Mouse (Mus musculus) ES-E14 (cell line): ENCODE measurements at regions not wholly inside any gene's neighbourhood (a gene's known extent, or its start where the extent isn't known, plus 50 kb on each side); places are given as distances from the start of the nearest gene placed in this dataset.

Source experiments
- DNase-seq: peaks from one replicate; pipeline ENCODE4 v3.0.0-alpha.2; 2013; ENCODE audit warnings: low read depth, low spot score
- H3K27ac ChIP-seq: 2 replicates; pipeline ENCODE4 v1.5.1; 2012; ENCODE audit warnings: low read depth, mild to moderate bottlenecking, low read length, moderate library complexity, mixed read lengths; ENCODE audit not compliant: poor library complexity, insufficient read depth, severe bottlenecking
- H3K36me3 ChIP-seq: 2 replicates; pipeline ENCODE4 v1.6.1; 2012; ENCODE audit warnings: mild to moderate bottlenecking, low read length, moderate library complexity, mixed read lengths; ENCODE audit not compliant: control insufficient read depth, poor library complexity, insufficient read depth, severe bottlenecking
- H3K4me1 ChIP-seq, 2 experiments: fragments of 150-350 bp in 1 of 2; sonication (generic) in 1 of 2; 2 replicates each; pipeline ENCODE4 v1.6.1; 2012; ENCODE audit warnings: low read length in 2 of 2, mild to moderate bottlenecking in 1 of 2, mixed read lengths in 1 of 2; ENCODE audit not compliant: control insufficient read depth in 2 of 2, insufficient read depth in 2 of 2, poor library complexity in 1 of 2
- H3K4me3 ChIP-seq, 2 experiments: fragments of 150-350 bp in 1 of 2; sonication (generic) in 1 of 2; 2 replicates each; pipeline ENCODE4 v1.5.1; 2012; ENCODE audit warnings: low read length in 2 of 2, low read depth in 1 of 2, mild to moderate bottlenecking in 1 of 2, mixed read lengths in 1 of 2; ENCODE audit not compliant: insufficient read depth in 1 of 2, poor library complexity in 1 of 2, severe bottlenecking in 1 of 2
- H3K9ac ChIP-seq: 2 replicates; pipeline ENCODE4 v1.6.1; 2012; ENCODE audit warnings: low read depth, mild to moderate bottlenecking, low read length, mixed read lengths; ENCODE audit not compliant: poor library complexity, insufficient read depth, severe bottlenecking
- H3K9me3 ChIP-seq: fragments of 150-350 bp; sonication (generic); 2 replicates; pipeline ENCODE4 v1.6.1; 2012; ENCODE audit warnings: low read depth, mild to moderate bottlenecking, low read length; ENCODE audit not compliant: control insufficient read depth, insufficient read depth
- CHD2 ChIP-seq: IDR thresholded peaks from 2 replicates; pipeline ENCODE4 v1.6.1; 2014; ENCODE audit warnings: mild to moderate bottlenecking, low read depth, low read length, inconsistent platforms
- HCFC1 ChIP-seq: IDR thresholded peaks from 2 replicates; pipeline ENCODE4 v1.6.1; 2012; ENCODE audit warnings: low read length, inconsistent platforms, borderline replicate concordance; ENCODE audit not compliant: insufficient read depth
- MAFK ChIP-seq: IDR thresholded peaks from 2 replicates; pipeline ENCODE4 v1.6.1; 2014; ENCODE audit warnings: mild to moderate bottlenecking, low read depth, low read length, inconsistent platforms; ENCODE audit not compliant: insufficient read depth
- ZC3H11A ChIP-seq: IDR thresholded peaks from 2 replicates; pipeline ENCODE4 v1.6.1; 2012; ENCODE audit warnings: low read depth, mild to moderate bottlenecking, inconsistent platforms, low read length, borderline replicate concordance
- ZNF384 ChIP-seq: IDR thresholded peaks from 2 replicates; pipeline ENCODE4 v1.6.1; 2012; ENCODE audit warnings: low read depth, low read length, inconsistent platforms
- in situ Hi-C, 2 experiments: fragments of 600-800 bp; cut with MboI; formaldehyde crosslinking; loops; one replicate each; pipeline ENCODE4 v1.15.1; 2025; ENCODE audit warnings: low sequenced_read_pairs in 2 of 2, inconsistent platforms in 1 of 2; ENCODE audit not compliant: unreplicated experiment in 2 of 2

DNA sequence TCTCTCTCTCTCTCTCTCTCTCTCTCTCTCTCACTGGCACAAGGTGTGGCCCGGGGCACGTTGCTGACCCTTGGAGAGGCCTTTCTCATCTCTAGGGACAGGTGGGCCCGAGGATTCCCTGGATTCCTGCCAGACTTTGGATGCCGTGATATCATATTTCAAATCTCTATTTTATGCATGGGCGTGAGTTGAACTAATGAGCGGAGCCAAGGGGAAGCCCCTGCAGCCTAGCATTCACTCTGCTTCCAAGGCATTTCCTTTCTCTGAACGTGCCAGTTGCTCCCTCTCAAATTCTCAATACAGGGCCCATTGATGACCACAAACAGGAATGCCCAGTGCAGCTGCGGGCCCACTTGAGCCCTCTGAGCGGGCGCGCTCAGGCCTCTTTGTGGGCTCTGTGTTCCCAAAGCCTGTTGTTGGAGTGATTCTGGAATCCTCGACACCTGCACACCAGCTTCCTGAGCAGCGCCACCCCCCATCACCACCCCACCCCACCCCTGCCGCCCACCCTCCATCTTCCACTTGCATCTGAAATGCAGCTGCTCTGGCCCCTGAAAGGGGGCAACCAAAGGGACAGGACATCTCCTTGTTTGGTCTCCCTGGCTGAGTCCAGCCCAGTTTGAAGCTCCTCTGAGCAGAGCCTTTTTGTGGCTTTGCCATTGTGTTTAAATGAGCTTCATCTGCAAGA is 175.0 kb upstream of the Lpp start:
- H3K36me3 ChIP-seq: no peaks in the 10 kb centered on the region
- no peaks in the 10 kb centered on the region for H3K9me3 ChIP-seq
- no peak for TF ChIP-seq HCFC1
- no peak for TF ChIP-seq MAFK
- TF ChIP-seq CHD2: no peak
- no peak for TF ChIP-seq ZC3H11A
- no peak for TF ChIP-seq ZNF384
- H3K4me3 ChIP-seq: no peak overlapping the region
- no peaks in the 10 kb centered on the region for H3K4me1 ChIP-seq
- in situ Hi-C loops: no loop called here
- no peak overlapping the region for H3K27ac ChIP-seq
- no peak overlapping the region for H3K9ac ChIP-seq
- no peak for DNase-seq

DNA sequence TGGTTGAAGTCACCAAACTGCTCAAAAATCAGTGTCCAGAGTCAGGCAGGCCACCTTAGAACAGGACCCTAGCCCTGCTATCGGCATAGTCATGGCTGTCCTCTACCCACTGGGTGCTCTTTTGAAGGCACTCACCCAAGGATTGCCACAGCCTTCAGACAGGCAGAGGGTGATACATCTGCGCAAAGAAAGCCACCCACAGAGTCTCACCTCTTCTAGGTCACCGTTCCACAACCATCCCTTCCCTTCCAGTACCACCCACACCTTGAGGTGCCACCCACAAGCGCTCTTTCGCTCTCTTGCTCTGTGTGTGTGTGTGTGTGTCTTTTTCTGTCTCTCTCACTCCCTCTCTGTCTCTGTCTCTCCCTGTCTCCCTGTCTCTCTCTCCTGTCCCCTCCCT is 176.5 kb upstream of the Lpp start:
- H3K4me3 ChIP-seq: no peak overlapping the region
- no peak for DNase-seq
- no peaks in the 10 kb centered on the region for H3K4me1 ChIP-seq
- H3K9me3 ChIP-seq: no peaks in the 10 kb centered on the region
- TF ChIP-seq ZC3H11A: no peak
- TF ChIP-seq HCFC1: no peak
- no peak for TF ChIP-seq ZNF384
- TF ChIP-seq MAFK: no peak
- TF ChIP-seq CHD2: no peak
- no peaks in the 10 kb centered on the region for H3K36me3 ChIP-seq
- H3K27ac ChIP-seq: peak overlapping the region; percentile 25; the same call in 1 of the 2 replicates
- in situ Hi-C loops: no loop called here
- H3K9ac ChIP-seq: no peak overlapping the region

DNA sequence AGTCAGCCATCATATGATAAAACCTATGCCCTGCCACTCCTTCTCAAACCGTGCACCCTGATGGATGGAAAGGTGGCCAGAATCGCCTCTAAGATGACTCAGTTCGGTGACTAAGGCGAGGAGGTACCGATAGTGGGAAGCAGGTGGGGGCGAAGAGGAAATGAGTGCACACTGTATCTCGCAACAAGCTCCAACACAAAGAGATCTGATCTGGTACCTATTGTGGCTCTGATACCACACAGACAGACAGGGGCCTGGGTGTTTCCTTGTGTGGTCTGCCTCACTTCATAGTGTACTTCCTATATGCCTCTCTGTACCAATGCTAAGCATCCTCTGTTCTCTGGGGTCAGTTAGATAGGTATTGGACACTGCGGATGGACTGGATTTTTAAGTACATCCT is 178.0 kb upstream of the Lpp start:
- H3K36me3 ChIP-seq: no peaks in the 10 kb centered on the region
- H3K27ac ChIP-seq: no peak overlapping the region
- in situ Hi-C loops: no loop called here

DNA sequence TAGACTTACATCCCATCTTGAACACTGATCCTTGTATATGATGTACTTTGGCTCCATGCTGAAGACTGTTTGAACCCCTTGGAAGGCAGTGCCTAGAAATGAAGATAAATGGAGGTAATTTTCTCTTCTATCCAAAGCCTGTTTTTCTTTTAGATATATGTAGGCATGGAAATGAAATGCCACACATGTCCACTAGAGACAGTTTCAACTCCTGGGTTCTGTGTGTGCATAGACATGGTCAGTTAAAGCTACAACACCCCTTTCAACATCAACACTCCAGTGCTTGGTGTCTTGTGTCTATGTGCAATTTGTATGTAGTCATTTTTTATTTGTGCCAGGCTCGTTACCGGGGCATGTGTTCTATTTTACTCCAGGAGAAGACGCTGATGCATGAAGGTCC is 179.7 kb upstream of the Lpp start:
- DNase-seq: no peak
- no peaks in the 10 kb centered on the region for H3K36me3 ChIP-seq
- H3K27ac ChIP-seq: no peak overlapping the region
- H3K4me3 ChIP-seq: no peak overlapping the region
- TF ChIP-seq MAFK (no peak), HCFC1 (no peak), ZC3H11A (no peak), CHD2 (no peak), ZNF384 (no peak)
- in situ Hi-C loops: no loop called here
- H3K9me3 ChIP-seq: no peaks in the 10 kb centered on the region
- H3K4me1 ChIP-seq: no peaks in the 10 kb centered on the region
- no peak overlapping the region for H3K9ac ChIP-seq

More for the DNA sequence above, 178.0 kb upstream of the Lpp start:
- Histone ChIP-seq H3K9me3 (no peaks in the 10 kb centered on the region), H3K9ac (no peak overlapping the region), H3K4me1 (no peaks in the 10 kb centered on the region), H3K4me3 (no peak overlapping the region)
- TF ChIP-seq ZNF384 (no peak), HCFC1 (no peak), MAFK (no peak), ZC3H11A (no peak), CHD2 (no peak)
- no peak for DNase-seq

DNA sequence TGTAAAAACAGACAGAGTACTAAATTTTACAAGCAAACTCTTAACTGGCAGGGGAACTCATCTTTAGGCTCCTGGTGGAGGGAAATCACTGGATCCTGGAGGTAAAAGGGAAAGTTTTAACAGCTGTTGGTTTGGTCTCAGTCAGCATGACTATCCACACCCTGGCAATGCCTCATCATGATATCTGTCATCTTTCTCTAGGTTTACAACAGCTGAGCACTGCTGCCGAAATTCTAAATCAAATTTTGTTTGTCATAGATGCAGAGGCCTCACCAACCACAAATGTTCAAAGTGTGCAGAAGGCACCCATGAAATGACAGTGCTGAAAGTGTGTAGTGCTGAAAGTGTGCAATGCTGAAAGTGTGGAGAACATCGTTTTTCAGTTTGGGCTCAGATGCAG is 180.6 kb upstream of the Lpp start:
- Histone ChIP-seq H3K9ac (no peak overlapping the region), H3K4me1 (no peaks in the 10 kb centered on the region), H3K9me3 (no peaks in the 10 kb centered on the region), H3K36me3 (no peaks in the 10 kb centered on the region), H3K4me3 (no peak overlapping the region), H3K27ac (no peak overlapping the region)
- in situ Hi-C loops: no loop called here
- no peak for DNase-seq
- TF ChIP-seq HCFC1 (no peak), CHD2 (no peak), ZNF384 (no peak), ZC3H11A (no peak), MAFK (no peak)
